Mouse (Mus musculus) CH12.LX (cell line): ENCODE measurements around the gene Pgls. TPM values are rescaled to one million over a fixed set of nuclear protein-coding genes. Genes with fewer than 3 reads are reported as not detected.

Source experiments
- DNase-seq: peaks from one replicate; pipeline ENCODE4 v3.0.0-alpha.2; 2013; ENCODE audit errors: extremely low read depth
- H3K27ac ChIP-seq: 2 replicates; pipeline ENCODE4 v1.5.1; 2012; ENCODE audit warnings: low read depth, mild to moderate bottlenecking, control low read depth, moderate library complexity; ENCODE audit not compliant: insufficient read depth
- H3K27me3 ChIP-seq: replicated peaks from 2 replicates; pipeline ENCODE3; 2012; ENCODE audit warnings: inconsistent platforms
- H3K36me3 ChIP-seq, 2 experiments: replicated peaks in 1 of 2; 2 replicates each; pipeline versions ENCODE3 to v1.6.1; 2012; ENCODE audit warnings: inconsistent platforms in 1 of 2, low read length in 1 of 2, mild to moderate bottlenecking in 1 of 2, mixed read lengths in 1 of 2, moderate library complexity in 1 of 2; ENCODE audit not compliant: control insufficient read depth in 1 of 2, insufficient read depth in 1 of 2
- H3K4me1 ChIP-seq, 2 experiments: 2 replicates each; pipeline ENCODE4 v1.6.1; 2012; ENCODE audit warnings: inconsistent platforms in 1 of 2, moderate library complexity in 1 of 2; ENCODE audit not compliant: insufficient read depth in 2 of 2, control insufficient read depth in 1 of 2
- H3K4me2 ChIP-seq: 2 replicates; pipeline ENCODE4 v1.6.1; 2012; ENCODE audit warnings: low read depth, mild to moderate bottlenecking, control low read depth; ENCODE audit not compliant: poor library complexity, insufficient read depth, severe bottlenecking
- H3K4me3 ChIP-seq, 3 experiments: fragments of 150-350 bp in 1 of 3; sonication (generic) in 1 of 3; replicated peaks in 1 of 3; 2 replicates each; pipeline versions ENCODE3 to v1.5.1; 2011 to 2012; ENCODE audit warnings: low read depth in 2 of 3, low read length in 2 of 3, mild to moderate bottlenecking in 2 of 3, moderate library complexity in 2 of 3, control low read depth in 1 of 3, improper control_type of control experiment in 1 of 3, inconsistent platforms in 1 of 3, mixed read lengths in 1 of 3; ENCODE audit not compliant: poor library complexity in 1 of 3
- H3K79me2 ChIP-seq: replicated peaks from 2 replicates; pipeline ENCODE4 v1.6.1; 2012; ENCODE audit warnings: mild to moderate bottlenecking, moderate library complexity; ENCODE audit not compliant: control insufficient read depth, poor library complexity, insufficient read depth, severe bottlenecking; ENCODE audit errors: extremely low read depth
- H3K9ac ChIP-seq: 2 replicates; pipeline ENCODE4 v1.6.1; 2012; ENCODE audit warnings: low read depth, mild to moderate bottlenecking, control low read depth, moderate library complexity; ENCODE audit not compliant: insufficient read depth
- H3K9me3 ChIP-seq: replicated peaks from 2 replicates; pipeline ENCODE3; 2012; ENCODE audit warnings: low read length, inconsistent platforms, mixed read lengths
- CHD2 ChIP-seq: IDR thresholded peaks from 2 replicates; pipeline ENCODE4 v1.6.1; 2011; ENCODE audit warnings: low read length, improper control_type of control experiment
- ELF1 ChIP-seq: IDR thresholded peaks from 2 replicates; pipeline ENCODE4 v1.6.1; 2014; ENCODE audit warnings: low read depth, mild to moderate bottlenecking, inconsistent platforms, low read length, improper control_type of control experiment
- EP300 ChIP-seq: IDR thresholded peaks from 2 replicates; pipeline ENCODE4 v1.6.1; 2011; ENCODE audit warnings: low read length, improper control_type of control experiment
- ETS1 ChIP-seq: conservative IDR thresholded peaks from 2 replicates; pipeline ENCODE4 v1.6.1; 2012; ENCODE audit warnings: low read depth, mild to moderate bottlenecking, inconsistent platforms, low read length, improper control_type of control experiment, moderate library complexity
- GABPA ChIP-seq: IDR thresholded peaks from 2 replicates; pipeline ENCODE4 v1.6.1; 2012; ENCODE audit warnings: low read depth, low read length, improper control_type of control experiment, inconsistent platforms; ENCODE audit not compliant: insufficient replicate concordance
- IRF4 ChIP-seq: IDR thresholded peaks from 2 replicates; pipeline ENCODE4 v1.6.1; 2014; ENCODE audit warnings: low read depth, mild to moderate bottlenecking, inconsistent platforms, low read length, improper control_type of control experiment
- JUN ChIP-seq: IDR thresholded peaks from 2 replicates; pipeline ENCODE4 v1.6.1; 2011; ENCODE audit warnings: low read depth, mild to moderate bottlenecking, low read length, improper control_type of control experiment, moderate library complexity; ENCODE audit not compliant: insufficient read depth
- JUND ChIP-seq: conservative IDR thresholded peaks from 2 replicates; pipeline ENCODE4 v1.6.1; 2011; ENCODE audit warnings: low read depth, low read length, improper control_type of control experiment
- MEF2A ChIP-seq: IDR thresholded peaks from 2 replicates; pipeline ENCODE4 v1.6.1; 2014; ENCODE audit warnings: low read depth, mild to moderate bottlenecking, inconsistent platforms, low read length, improper control_type of control experiment, borderline replicate concordance
- MYC ChIP-seq: IDR thresholded peaks from 2 replicates; pipeline ENCODE4 v1.6.1; 2011; ENCODE audit warnings: low read depth, mild to moderate bottlenecking, improper control_type of control experiment, low read length
- NRF1 ChIP-seq: IDR thresholded peaks from 2 replicates; pipeline ENCODE4 v1.6.1; 2014; ENCODE audit warnings: low read depth, mild to moderate bottlenecking, inconsistent platforms, low read length, improper control_type of control experiment, moderate library complexity
- PAX5 ChIP-seq: IDR thresholded peaks from 2 replicates; pipeline ENCODE4 v1.6.1; 2012; ENCODE audit warnings: low read length, inconsistent platforms, mixed read lengths
- POLR2A ChIP-seq: IDR thresholded peaks from 2 replicates; pipeline ENCODE4 v1.6.1; 2011; ENCODE audit warnings: low read depth, mild to moderate bottlenecking, improper control_type of control experiment, low read length
- POLR2AphosphoS2 ChIP-seq: IDR thresholded peaks from 2 replicates; pipeline ENCODE4 v1.6.1; 2011; ENCODE audit warnings: low read depth, low read length, improper control_type of control experiment
- RAD21 ChIP-seq: IDR thresholded peaks from 2 replicates; pipeline ENCODE4 v1.6.1; 2011; ENCODE audit warnings: low read depth, mild to moderate bottlenecking, low read length, improper control_type of control experiment, moderate library complexity
- SIN3A ChIP-seq: IDR thresholded peaks from 2 replicates; pipeline ENCODE4 v1.6.1; 2012; ENCODE audit warnings: low read length, improper control_type of control experiment, inconsistent platforms
- TBP ChIP-seq: conservative IDR thresholded peaks from 2 replicates; pipeline ENCODE4 v1.6.1; 2011; ENCODE audit warnings: low read depth, low read length, improper control_type of control experiment
- USF1 ChIP-seq: IDR thresholded peaks from 2 replicates; pipeline ENCODE4 v1.6.1; 2014; ENCODE audit warnings: low read depth, mild to moderate bottlenecking, inconsistent platforms, low read length, improper control_type of control experiment
- ZC3H11A ChIP-seq: IDR thresholded peaks from 2 replicates; pipeline ENCODE4 v1.6.1; 2012; ENCODE audit warnings: low read depth, mild to moderate bottlenecking, inconsistent platforms, low read length, improper control_type of control experiment
- ZKSCAN1 ChIP-seq: IDR thresholded peaks from 2 replicates; pipeline ENCODE4 v1.6.1; 2012; ENCODE audit warnings: low read depth, inconsistent platforms, low read length, improper control_type of control experiment, borderline replicate concordance
- ZMIZ1 ChIP-seq: IDR thresholded peaks from 2 replicates; pipeline ENCODE4 v1.6.1; 2012; ENCODE audit warnings: low read depth, mild to moderate bottlenecking, inconsistent platforms, low read length, improper control_type of control experiment
- dilution Hi-C: fragments of 300-500 bp; cut with MboI; formaldehyde crosslinking; loops from 2 replicates; pipeline ENCODE4 v1.14.3; 2020; ENCODE audit warnings: low sequenced_read_pairs; ENCODE audit not compliant: extremely low pct_unique_long_range_greater_than_20kb, extremely low pct_ligation_motif_present
- in situ Hi-C: fragments of 300-500 bp; cut with MboI; formaldehyde crosslinking; loops from 3 replicates; pipeline ENCODE4 v1.14.3; 2019; ENCODE audit warnings: low sequenced_read_pairs, low pct_ligation_motif_present, low pct_unique_long_range_greater_than_20kb, mixed read lengths
- polyA plus RNA-seq: library from polyadenylated mRNA; unstranded; fragments of >175 nt; gene quantifications from 2 replicates; pipeline ENCODE4 v1.2.1, GENCODE M21; 2012; ENCODE audit warnings: low read depth; ENCODE audit not compliant: insufficient read length
- total RNA-seq, 2 experiments: library from RNA; depleted of rRNA; stranded (reverse); fragments of 300-350 nt in 1 of 2; fragments of >200 nt in 1 of 2; gene quantifications; 2 replicates each; pipeline ENCODE4 v1.2.3; 2012 to 2014

Gene Pgls
- total and polyA plus RNA-seq, 3 experiments: 74.9 to 215 (median 118) TPM

- Histone ChIP-seq H3K36me3 (peaks cover 3 to 8% of the 10 kb centered on the region in 2 experiments), H3K4me2 (no peak overlapping the region), H3K9me3 (no peaks in the 10 kb centered on the region), H3K9ac (no peak overlapping the region), H3K4me3 (no peak overlapping the region), H3K4me1 (peaks cover 13 to 21% of the 10 kb centered on the region in 2 experiments), H3K27me3 (no peaks in the 10 kb centered on the region), H3K79me2 (no peaks in the 10 kb centered on the region), H3K27ac (no peak overlapping the region)
- no peak for DNase-seq
- TF ChIP-seq POLR2AphosphoS2: no peak
- dilution Hi-C loops (no loop called here), in situ Hi-C loops (no loop called here)
Measured at GRCm38 (mm10) chr8:71577856-71578387, 14.1 kb upstream of the Pgls start.

GRCm38 (mm10) chr8:71579009-71579408 lies 13.0 kb upstream of the Pgls start:
- DNase-seq: no peak
- Histone ChIP-seq H3K9me3 (no peaks in the 10 kb centered on the region), H3K9ac (no peak overlapping the region), H3K4me2 (no peak overlapping the region), H3K27me3 (no peaks in the 10 kb centered on the region), H3K79me2 (no peaks in the 10 kb centered on the region), H3K36me3 (peaks cover 4 to 9% of the 10 kb centered on the region in 2 experiments), H3K27ac (no peak overlapping the region), H3K4me1 (peaks cover 13 to 21% of the 10 kb centered on the region in 2 experiments), H3K4me3 (no peak overlapping the region)
- TF ChIP-seq PAX5: no peak
- TF ChIP-seq NRF1: no peak
- no peak for TF ChIP-seq ELF1
- no peak for TF ChIP-seq MYC
- TF ChIP-seq SIN3A: no peak
- no peak for TF ChIP-seq JUND
- TF ChIP-seq ETS1: no peak
- in situ Hi-C loops (no loop called here), dilution Hi-C loops (no loop called here)

- peaks cover 6 to 13% of the 10 kb centered on the region in 2 experiments for H3K36me3 ChIP-seq
- H3K4me2 ChIP-seq: no peak overlapping the region
- DNase-seq: no peak
- no peak overlapping the region for H3K4me3 ChIP-seq
- peaks cover 13 to 19% of the 10 kb centered on the region in 2 experiments for H3K4me1 ChIP-seq
- H3K9ac ChIP-seq: no peak overlapping the region
- no peaks in the 10 kb centered on the region for H3K79me2 ChIP-seq
- H3K27ac ChIP-seq: no peak overlapping the region
- in situ Hi-C loops: no loop called here
- no peaks in the 10 kb centered on the region for H3K27me3 ChIP-seq
- no peaks in the 10 kb centered on the region for H3K9me3 ChIP-seq
- dilution Hi-C loops: no loop called here
- no peak for TF ChIP-seq ZC3H11A
- no peak for TF ChIP-seq ZMIZ1
- TF ChIP-seq EP300: no peak
- no peak for TF ChIP-seq MEF2A
- TF ChIP-seq GABPA: no peak
- TF ChIP-seq RAD21: no peak
- TF ChIP-seq ETS1: no peak
- TF ChIP-seq USF1: no peak
- TF ChIP-seq ZKSCAN1: no peak
- TF ChIP-seq JUN: no peak
- TF ChIP-seq CHD2: no peak
- no peak for TF ChIP-seq POLR2A
- TF ChIP-seq NRF1: no peak
- TF ChIP-seq PAX5: no peak
- TF ChIP-seq IRF4: no peak
- no peak for TF ChIP-seq TBP
Measured at GRCm38 (mm10) chr8:71579476-71579875, 12.5 kb upstream of the Pgls start.
